ENCODE assay signal across 8 mouse cellular contexts in genomic region chr15:100089645-100090053, GRCm38 (mm10). TPM values are rescaled to one million over a fixed set of nuclear protein-coding genes. Genes with fewer than 3 reads are reported as not detected.
DNase-seq lines count a peak whose midpoint lies in the region; ATAC-seq lines count a peak whose summit lies in the region.

No protein-coding gene starts in this region.

- H3K9me3 ChIP-seq in embryonic facial prominence, embryonic 15.5 days (replicated peaks), result no peaks in the 10 kb centered on the region
- no peaks in the 10 kb centered on the region for H3K9me3 ChIP-seq in kidney, embryonic 15.5 days (replicated peaks)
- H3K9me3 ChIP-seq in midbrain, embryonic 14.5 days (ENCODE audit: control insufficient read depth, low read length), result no peaks in the 10 kb centered on the region

- ATAC-seq in embryonic facial prominence, embryonic 15.5 days (ENCODE audit: insufficient number of reproducible peaks, low FRiP score, low TSS enrichment, low read depth), result peak; percentile 81
- peak; percentile 95 for ATAC-seq in kidney, embryonic 15.5 days (replicated peaks; ENCODE audit: low FRiP score)
- ATAC-seq in midbrain, embryonic 14.5 days (ENCODE audit: low FRiP score, low TSS enrichment), result no peak
- no peak for ATAC-seq in monocyte, adult 5-6 weeks (replicated peaks; ENCODE audit: insufficient number of reproducible peaks, low FRiP score, low TSS enrichment, poor library complexity, severe bottlenecking)

- DNase-seq in testis, postnatal 14 days (ENCODE audit: low spot score), result peak; percentile 34
- no peak for DNase-seq in testis, postnatal 10 days (ENCODE audit: low spot score)
- peak; percentile 55 for DNase-seq in midbrain, embryonic 14.5 days
- DNase-seq in right cerebral cortex, postnatal 4 days, result no peak
- no peak for DNase-seq in MN1 (ENCODE audit: low spot score)

- WGBS in embryonic facial prominence, embryonic 15.5 days, result 12% methylated on average over 8 of the region's 8 CpGs
- WGBS in kidney, embryonic 15.5 days, result 33% methylated on average over 8 of the region's 8 CpGs
- 24% methylated on average over 8 of the region's 8 CpGs for WGBS in midbrain, embryonic 14.5 days

- H3K4me1 ChIP-seq in embryonic facial prominence, embryonic 15.5 days, result peaks cover 34% of the 10 kb centered on the region
- peaks cover 50% of the 10 kb centered on the region for H3K4me1 ChIP-seq in kidney, embryonic 15.5 days
- H3K4me1 ChIP-seq in midbrain, embryonic 14.5 days (ENCODE audit: control insufficient read depth, insufficient read depth, low read length), result peaks cover 27% of the 10 kb centered on the region; the same call in 1 of the 2 replicates

- no peaks in the 10 kb centered on the region for H3K36me3 ChIP-seq in embryonic facial prominence, embryonic 15.5 days
- no peaks in the 10 kb centered on the region for H3K36me3 ChIP-seq in kidney, embryonic 15.5 days
- H3K36me3 ChIP-seq in midbrain, embryonic 14.5 days (ENCODE audit: control insufficient read depth, insufficient read depth, low read length), result no peaks in the 10 kb centered on the region

- 0 out of 2 replicates have a peak overlapping the region, but pooled peaks have one; percentile 21 for H3K4me2 ChIP-seq in embryonic facial prominence, embryonic 15.5 days (replicated peaks)
- 0 out of 2 replicates have a peak overlapping the region, but pooled peaks have one; percentile 23 for H3K4me2 ChIP-seq in kidney, embryonic 15.5 days
- H3K4me2 ChIP-seq in midbrain, embryonic 14.5 days (ENCODE audit: low read length), result 0 out of 2 replicates have a peak overlapping the region, but pooled peaks have one; percentile 6

- no peaks in the 10 kb centered on the region for H3K27me3 ChIP-seq in embryonic facial prominence, embryonic 15.5 days
- no peaks in the 10 kb centered on the region for H3K27me3 ChIP-seq in kidney, embryonic 15.5 days
- H3K27me3 ChIP-seq in midbrain, embryonic 14.5 days (ENCODE audit: control insufficient read depth, insufficient read depth, low read length), result no peaks in the 10 kb centered on the region

- H3K27ac ChIP-seq in embryonic facial prominence, embryonic 15.5 days (replicated peaks), result peak overlapping the region; percentile 63; the same call in 1 of the 2 replicates
- H3K27ac ChIP-seq in kidney, embryonic 15.5 days, result peak overlapping the region; percentile 78
- peak overlapping the region; percentile 49; the same call in 1 of the 2 replicates for H3K27ac ChIP-seq in midbrain, embryonic 14.5 days (replicated peaks; ENCODE audit: low read depth, low read length)

- H3K4me3 ChIP-seq in embryonic facial prominence, embryonic 15.5 days (replicated peaks), result no peak overlapping the region
- H3K4me3 ChIP-seq in kidney, embryonic 15.5 days (replicated peaks), result no peak overlapping the region
- no peak overlapping the region for H3K4me3 ChIP-seq in midbrain, embryonic 14.5 days (replicated peaks; ENCODE audit: low read depth, low read length)

- H3K9ac ChIP-seq in embryonic facial prominence, embryonic 15.5 days, result no peak overlapping the region
- no peak overlapping the region for H3K9ac ChIP-seq in kidney, embryonic 15.5 days
- no peak overlapping the region for H3K9ac ChIP-seq in midbrain, embryonic 14.5 days (replicated peaks; ENCODE audit: low read length)

RNA-seq across cellular contexts. Expression of gene Dip2b, which starts 51.2 kb away (rescaled TPM):
- polyA plus RNA-seq in embryonic facial prominence, embryonic 15.5 days (2015; fragmentation: Nextera tagmentation; extraction: Ambion mirVana), result 11.2 and 11.5 TPM in 2 replicates
- 10.4 and 11.6 TPM in 2 replicates for polyA plus RNA-seq in kidney, embryonic 15.5 days (2015; fragmentation: Nextera tagmentation; extraction: Ambion mirVana)
- polyA plus RNA-seq in midbrain, embryonic 14.5 days (2014; fragmentation: Nextera tagmentation; extraction: Ambion mirVana), result 30.1 and 31.1 TPM in 2 replicates
- total RNA-seq in monocyte, adult 5-6 weeks (2017), result 11.9 to 22.4 TPM (median 12.8 TPM) in 3 replicates

Comparison
In these comparisons a context has a peak if more than half of its experiments do, and no peak if none do; other contexts are left out.
1. DNase-seq: peak in testis, postnatal 14 days (single experiment) and midbrain, embryonic 14.5 days (single experiment); none in testis, postnatal 10 days (single experiment), right cerebral cortex, postnatal 4 days (single experiment) and MN1 (single experiment).
2. ATAC-seq: peak in embryonic facial prominence, embryonic 15.5 days (single experiment) and kidney, embryonic 15.5 days (single experiment); none in midbrain, embryonic 14.5 days (single experiment) and monocyte, adult 5-6 weeks (single experiment).
3. Peak in every context shown above with its lines, with median percentiles within 50 percentile points of each other: H3K27ac ChIP-seq and H3K4me2 ChIP-seq.